Mouse (Mus musculus): ENCODE measurements around the gene Mrgprb1.
"Not testable (repeated sequence)": the region's sequence is repeated elsewhere in the genome, so short reads cannot be mapped to it uniquely, and the experiment has no call there.

Mrgprb1 gene

DNA sequence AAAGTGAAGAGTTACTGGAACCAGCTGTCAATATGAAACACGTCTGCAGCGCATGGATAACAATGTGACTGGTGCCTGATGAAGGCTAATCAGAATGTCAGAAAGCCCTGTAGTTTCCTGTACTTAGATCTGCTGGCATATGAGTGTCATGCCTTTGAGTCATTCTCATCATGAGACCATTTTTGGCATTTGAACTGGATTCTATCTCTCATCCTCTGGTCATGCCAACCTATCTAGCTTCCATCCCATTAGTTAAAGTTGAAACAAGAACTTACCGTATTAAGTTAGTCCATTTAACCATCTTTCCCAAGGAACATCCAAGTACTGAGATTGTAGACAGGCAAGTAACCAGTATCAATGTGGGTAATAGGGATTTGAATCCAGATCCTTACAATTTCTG lies at the start of gene Mrgprb1:
TSS of gene Mrgprb1 (minus strand) at position 101 of the 400 bp plus-strand sequence.
- DNase-seq (ENCODE audit: low read depth), result no peak

DNA sequence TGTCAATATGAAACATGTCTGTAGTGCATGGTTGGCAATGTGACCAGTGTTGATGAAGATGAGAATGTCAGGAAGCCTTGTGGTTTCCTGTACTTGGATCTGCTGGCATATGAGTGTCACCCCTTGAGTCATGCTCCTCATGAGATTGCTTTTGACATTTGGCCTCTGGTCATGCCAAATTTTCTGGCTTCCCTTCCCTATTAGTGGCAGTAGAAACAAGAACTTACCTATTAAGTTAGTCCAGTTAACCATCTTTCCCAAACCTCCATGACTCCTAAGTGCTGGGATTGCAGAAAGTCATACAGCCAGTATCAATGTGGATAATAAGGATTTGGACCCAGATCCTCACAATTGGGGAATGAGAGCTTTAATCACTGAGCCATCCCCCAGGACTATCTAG lies 43.1 kb upstream of the Mrgprb1 start, which contains the start of gene Mrgprx2:
TSS of gene Mrgprx2 (minus strand) at position 101 of the 400 bp plus-strand sequence.
- DNase-seq (ENCODE audit: low read depth), result no peak

DNA sequence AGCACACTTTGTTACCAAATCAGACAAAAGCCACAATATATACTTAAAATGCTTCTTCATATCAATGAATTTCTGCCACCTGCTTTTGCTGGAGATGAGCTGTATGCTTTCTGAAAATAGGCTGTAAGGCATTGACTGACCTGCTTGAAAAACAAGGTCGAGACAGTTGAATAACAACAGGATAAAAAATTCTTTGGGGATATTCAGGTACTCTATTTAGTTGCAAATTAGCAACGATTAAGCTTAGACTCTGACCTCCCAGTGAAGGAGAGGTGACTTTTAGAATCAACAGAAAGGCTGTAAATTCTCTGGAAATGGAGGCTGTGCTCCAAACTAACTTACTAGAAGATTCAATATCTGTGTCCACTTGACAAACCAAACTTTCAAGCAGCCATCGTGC lies 19.6 kb downstream of the Mrgprb1 start:
- no peak for DNase-seq (ENCODE audit: low read depth)

DNA sequence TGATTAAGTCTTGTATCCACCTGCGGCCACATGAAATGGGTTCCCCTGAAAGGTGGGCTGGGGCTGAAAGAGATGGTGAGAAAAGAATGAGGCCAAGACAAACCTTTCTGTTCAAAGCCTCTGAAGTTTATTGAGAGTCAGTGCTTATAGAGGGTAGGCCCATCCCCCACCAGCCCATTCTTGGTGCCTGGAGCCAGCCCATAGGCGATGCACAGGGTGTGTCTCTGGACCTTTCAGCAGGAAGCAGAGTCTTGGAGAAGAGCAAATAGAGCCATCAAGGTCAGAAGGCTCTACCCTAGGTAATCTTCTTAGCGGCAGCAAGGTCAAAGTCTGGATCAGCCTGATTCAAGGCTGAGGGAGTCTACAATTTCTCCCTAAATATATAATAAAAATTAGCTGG lies 20.2 kb downstream of the Mrgprb1 start:
- not testable (repeated sequence) for DNase-seq (ENCODE audit: low read depth)
